Mouse (Mus musculus): ENCODE data around the gene Prrg2. TPM values are rescaled to one million over a fixed set of nuclear protein-coding genes. Genes with fewer than 3 reads are reported as not detected.
A peak's percentile ranks its signal among the peaks of the same experiment; 100 is the strongest.
"Not testable (repeated sequence)": the region's sequence is repeated elsewhere in the genome, so short reads cannot be mapped to it uniquely, and the experiment has no call there.

Prrg2 gene
- polyA plus RNA-seq, 1 experiment, result 15.6 TPM

- DNase-seq (ENCODE audit: extremely low spot score in 1 of 2, low spot score in 1 of 2), result no peak
Observed at GRCm38 (mm10) chr7:45040851-45041250, 21.6 kb downstream of the Prrg2 start.

GRCm38 (mm10) chr7:45038411-45038810 lies 24.1 kb downstream of the Prrg2 start:
- DNase-seq (ENCODE audit: extremely low spot score in 1 of 2, low spot score in 1 of 2), result no peak

DNA sequence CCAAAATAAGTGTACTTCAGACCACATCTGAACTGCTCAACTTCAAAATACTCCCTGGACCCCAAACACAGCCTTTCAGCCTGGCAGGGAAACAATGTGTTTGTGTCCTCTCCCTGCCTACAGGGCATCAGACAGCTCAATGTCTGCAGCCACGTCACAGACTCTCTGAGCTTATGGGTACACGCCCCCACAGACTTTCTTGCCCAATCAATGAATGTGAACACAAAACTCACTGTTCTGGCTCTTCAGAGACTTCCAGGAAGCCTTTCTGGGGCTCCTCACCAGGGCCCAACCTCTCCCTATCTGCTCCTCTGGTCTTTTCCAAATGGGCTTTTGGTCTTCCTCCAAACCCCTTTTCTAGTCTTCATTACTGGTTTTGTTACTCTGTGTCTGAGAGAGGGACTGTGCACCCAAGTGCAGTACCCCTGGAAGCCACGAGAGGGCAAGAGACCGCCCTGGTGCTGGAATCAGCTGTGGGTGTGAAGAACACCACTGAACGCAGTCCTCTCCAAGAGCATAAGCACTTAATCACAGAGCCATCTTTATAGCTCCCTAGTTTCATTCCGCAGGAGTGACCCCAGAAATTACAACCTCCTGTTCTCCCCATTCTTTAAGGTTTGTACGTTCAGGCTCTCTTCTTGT lies 24.6 kb downstream of the Prrg2 start:
- no peak for DNase-seq (ENCODE audit: extremely low spot score in 1 of 2, low spot score in 1 of 2)

DNA sequence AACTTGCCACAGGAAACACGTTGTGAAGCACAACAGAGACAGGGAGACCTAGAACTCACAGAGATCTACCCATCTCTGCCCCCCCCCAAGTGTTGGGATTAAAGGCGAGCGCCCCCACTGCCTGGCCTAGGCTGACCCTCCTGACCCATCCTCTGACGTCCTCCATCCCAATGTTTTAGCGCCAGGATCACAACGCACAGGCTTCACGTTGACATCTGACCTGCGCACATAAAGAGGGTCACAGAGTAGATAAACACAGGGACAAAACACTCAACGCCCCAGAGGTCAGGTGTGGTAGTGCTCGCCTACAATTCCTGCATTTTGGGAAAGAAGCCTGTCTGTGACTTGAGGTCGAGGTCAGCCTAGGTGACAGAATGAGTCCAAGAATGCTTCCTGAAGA lies 25.8 kb downstream of the Prrg2 start:
- no peak for DNase-seq (ENCODE audit: extremely low spot score in 1 of 2, low spot score in 1 of 2)

DNA sequence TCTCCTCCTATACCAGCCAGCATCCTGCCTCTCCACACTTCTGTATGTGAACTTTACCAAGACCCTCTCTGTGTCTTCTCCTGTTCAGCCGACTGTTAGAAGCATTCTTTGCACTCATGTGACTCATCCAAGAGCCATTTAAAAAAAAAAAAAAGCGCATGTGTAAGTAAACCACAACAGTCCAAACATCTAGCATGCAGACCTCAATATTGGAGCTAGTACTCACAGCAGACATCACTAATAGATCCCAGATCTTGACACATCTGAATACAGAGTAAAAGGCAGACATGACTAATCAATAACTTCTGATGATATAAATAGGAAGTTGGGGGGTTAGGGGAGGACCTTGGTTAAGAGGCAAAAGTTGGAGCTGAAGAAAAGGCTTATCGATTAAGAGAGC lies 26.8 kb downstream of the Prrg2 start:
- DNase-seq (ENCODE audit: extremely low spot score in 1 of 2, low spot score in 1 of 2), result no peak

- no peak for DNase-seq (ENCODE audit: extremely low spot score in 1 of 2, low spot score in 1 of 2)
Observed at GRCm38 (mm10) chr7:45033722-45034359, 28.6 kb downstream of the Prrg2 start.

DNA sequence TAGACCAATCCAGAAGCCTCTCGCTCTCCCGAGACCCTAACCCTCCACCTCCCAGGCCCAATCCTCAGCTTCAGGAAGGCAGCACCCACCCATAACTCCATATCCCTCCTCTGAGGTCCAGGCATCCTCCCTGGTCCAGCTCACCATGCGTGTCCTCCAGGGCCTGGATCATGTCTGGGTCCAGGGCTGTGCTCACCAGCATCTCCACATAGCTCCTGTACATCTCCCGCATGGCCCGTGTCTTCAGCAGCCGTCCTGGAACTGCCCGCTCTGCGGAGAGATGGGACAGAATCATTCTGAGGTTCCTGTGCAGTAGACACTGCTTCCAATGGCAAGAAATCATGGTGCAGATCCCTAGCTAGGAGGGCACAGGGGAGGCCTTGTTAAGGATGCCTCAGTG lies 31.6 kb downstream of the Prrg2 start:
- DNase-seq (ENCODE audit: extremely low spot score in 1 of 2, low spot score in 1 of 2), result no peak

DNA sequence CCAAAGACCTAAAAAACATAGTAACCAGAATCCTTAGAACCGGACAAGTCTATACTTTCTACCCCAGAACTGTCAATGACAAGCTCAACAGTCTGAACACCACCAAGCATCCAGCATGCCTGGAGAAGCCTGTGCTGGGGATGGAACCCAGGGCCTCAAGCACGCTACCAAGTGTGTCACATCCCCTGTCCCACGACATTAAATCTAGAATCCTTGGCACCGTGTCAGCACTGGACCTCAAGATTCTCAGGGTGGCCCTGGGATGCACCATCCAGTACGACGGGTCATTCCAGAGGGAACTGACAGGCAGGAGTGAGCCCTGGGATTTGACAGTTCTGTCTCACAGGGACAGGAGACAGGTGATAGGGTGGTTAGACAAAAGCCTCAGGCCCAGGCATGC lies 32.5 kb downstream of the Prrg2 start:
- DNase-seq (ENCODE audit: extremely low spot score in 1 of 2, low spot score in 1 of 2), result no peak

GRCm38 (mm10) chr7:45028351-45028750 lies 34.1 kb downstream of the Prrg2 start:
- DNase-seq (ENCODE audit: extremely low spot score in 1 of 2, low spot score in 1 of 2), result no peak

DNA sequence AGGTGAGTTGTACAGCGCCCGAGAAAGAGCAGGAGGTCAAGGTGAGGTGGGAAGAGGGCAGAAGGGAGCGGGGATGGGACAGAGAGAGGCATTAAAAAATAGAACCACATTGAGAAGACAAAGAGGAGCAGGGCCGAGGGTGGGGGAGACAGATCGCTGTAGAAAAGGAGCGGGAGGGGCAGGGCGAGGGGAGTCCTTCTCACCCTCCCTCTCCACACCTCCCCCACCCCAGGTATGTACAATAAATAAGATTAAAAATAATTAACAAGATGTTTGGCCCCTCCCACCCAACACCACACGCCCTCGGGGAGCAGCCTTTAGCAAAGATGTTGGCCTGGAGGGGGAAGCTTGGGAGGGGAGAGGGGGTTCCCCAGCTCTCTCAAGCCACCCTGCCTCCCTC lies 34.7 kb downstream of the Prrg2 start:
- no peak for DNase-seq (ENCODE audit: extremely low spot score in 1 of 2, low spot score in 1 of 2)

- no peak for DNase-seq (ENCODE audit: extremely low spot score in 1 of 2, low spot score in 1 of 2)
Observed at GRCm38 (mm10) chr7:45026256-45026655, 36.2 kb downstream of the Prrg2 start.

DNA sequence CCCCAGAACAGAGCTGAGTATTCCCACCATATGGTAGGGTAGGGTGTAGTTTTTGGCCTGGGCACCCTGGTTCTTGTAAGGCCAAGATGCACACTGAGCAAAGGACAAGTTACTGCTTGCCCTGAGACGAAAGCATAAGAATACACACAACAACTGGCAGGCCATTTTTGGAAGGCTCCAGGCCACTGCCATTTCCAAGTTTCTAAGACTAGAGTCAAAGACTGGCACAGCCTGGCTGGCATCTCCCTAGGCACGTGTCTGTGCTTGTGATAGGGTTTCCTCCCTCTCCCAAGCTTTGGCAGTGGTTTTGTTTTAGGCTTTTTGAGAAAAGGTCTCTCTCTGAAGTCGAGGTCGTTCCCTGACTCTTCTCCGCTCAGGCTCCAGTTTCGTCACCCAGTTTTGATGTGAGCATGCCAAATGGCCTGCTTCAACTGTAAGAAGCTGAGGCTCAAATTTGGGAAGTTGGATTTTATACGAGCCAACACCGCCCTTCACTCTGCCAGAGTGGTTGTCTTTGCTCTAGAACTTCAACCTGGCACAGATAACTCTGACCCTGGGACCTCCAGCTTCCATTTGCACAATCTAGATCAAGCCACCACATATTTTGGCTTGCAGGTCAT lies 36.8 kb downstream of the Prrg2 start:
- DNase-seq (ENCODE audit: extremely low spot score in 1 of 2, low spot score in 1 of 2), result no peak

DNA sequence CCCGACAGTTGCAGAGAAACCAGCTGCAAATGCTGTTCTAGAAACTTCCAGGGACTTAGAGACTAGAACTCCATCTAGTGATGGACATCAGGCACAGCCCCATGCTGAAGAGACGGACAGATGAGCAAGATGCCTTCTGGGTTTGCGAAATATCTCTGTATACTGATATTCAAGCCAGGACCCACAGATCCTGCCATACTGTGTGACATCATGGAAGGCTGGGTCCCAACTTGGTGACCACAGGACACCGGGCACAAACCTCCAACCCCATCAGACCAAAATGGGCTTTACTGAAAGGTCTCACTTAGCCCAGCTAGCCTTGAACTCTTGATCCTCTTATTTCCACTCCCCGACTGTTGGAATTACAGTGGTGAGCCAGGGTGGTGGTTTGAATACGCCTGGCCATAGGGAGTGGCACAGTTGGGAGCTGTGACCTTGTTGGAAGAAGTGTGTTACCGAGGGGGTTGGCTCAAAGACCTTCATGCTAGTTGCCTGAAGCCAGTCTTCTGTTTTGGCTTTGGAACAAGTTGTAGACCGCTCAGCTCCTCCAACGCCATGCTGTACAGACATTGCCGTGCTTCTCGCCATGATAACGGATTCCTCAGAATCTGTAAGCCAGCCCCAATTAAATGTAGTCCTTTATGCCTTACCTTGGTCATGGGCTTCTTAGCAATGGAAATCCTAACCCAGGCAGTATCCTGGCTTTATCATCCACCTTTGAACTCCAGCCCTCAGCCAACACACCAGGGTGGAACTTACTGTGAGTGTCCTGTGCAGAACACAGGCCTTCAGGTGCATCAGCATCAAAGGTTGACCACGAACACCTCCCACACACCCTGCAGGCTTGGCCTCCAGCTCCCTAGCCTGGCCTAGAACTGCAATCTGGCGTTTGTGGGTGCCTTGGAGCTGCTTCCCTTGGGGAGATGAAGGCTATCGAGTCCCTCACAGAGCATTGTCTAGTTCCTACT lies 37.9 kb downstream of the Prrg2 start:
- no peak for DNase-seq (ENCODE audit: extremely low spot score in 1 of 2, low spot score in 1 of 2)

DNA sequence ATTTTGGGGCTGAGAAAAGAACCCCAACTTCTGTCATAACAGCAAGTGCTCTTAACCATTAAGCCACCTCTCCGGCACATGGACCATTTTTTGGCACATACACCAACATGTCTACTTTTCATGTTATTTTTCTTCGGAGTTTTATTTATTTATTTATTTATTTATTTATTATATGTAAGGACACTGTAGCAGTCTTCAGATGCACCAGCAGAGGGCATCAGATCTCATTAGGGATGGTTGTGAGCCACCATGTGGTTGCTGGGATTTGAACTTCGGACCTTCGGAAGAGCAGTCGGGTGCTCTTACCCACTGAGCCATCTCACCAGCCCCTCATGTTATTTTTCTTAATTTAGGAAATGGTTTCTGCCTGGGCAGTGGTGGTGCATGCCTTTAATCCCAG lies 38.8 kb downstream of the Prrg2 start:
- DNase-seq (ENCODE audit: extremely low spot score in 1 of 2, low spot score in 1 of 2), result not testable (repeated sequence)

GRCm38 (mm10) chr7:45020225-45020624 lies 42.3 kb downstream of the Prrg2 start:
- DNase-seq (ENCODE audit: extremely low spot score in 1 of 2, low spot score in 1 of 2), result no peak

- DNase-seq (ENCODE audit: extremely low spot score in 1 of 2, low spot score in 1 of 2), result peak in 1 of 2 experiments; percentile 34
Observed at GRCm38 (mm10) chr7:45019031-45019571, 43.4 kb downstream of the Prrg2 start.

GRCm38 (mm10) chr7:45017242-45018061 lies 45.0 kb downstream of the Prrg2 start, which contains the start of gene Rras:
Gene Rras, plus strand, starts transcription at chr7:45017961.
- DNase-seq (ENCODE audit: extremely low spot score in 1 of 2, low spot score in 1 of 2), result peak; percentile 87 to 93

- DNase-seq (ENCODE audit: extremely low spot score in 1 of 2, low spot score in 1 of 2), result no peak
Observed at GRCm38 (mm10) chr7:45016761-45017160, 45.7 kb downstream of the Prrg2 start.

- peak; percentile 100 for DNase-seq (ENCODE audit: extremely low spot score in 1 of 2, low spot score in 1 of 2)
Observed at GRCm38 (mm10) chr7:45015957-45016612, 46.4 kb downstream of the Prrg2 start, which contains the start of gene Scaf1. Gene Scaf1, minus strand, starts transcription at chr7:45016363.
